Mouse (Mus musculus) thymus, adult 2 months (tissue): Measurements from ENCODE around the gene Dhps. TPM values are rescaled to one million over a fixed set of nuclear protein-coding genes. Genes with fewer than 3 reads are reported as not detected.

Experiments used
- DNase-seq: peaks from one replicate; pipeline ENCODE4 v3.0.0; 2021
- H3K27ac ChIP-seq: fragments of 200-500 bp; 2 replicates; pipeline ENCODE4 v1.5.1; 2012; ENCODE audit warnings: low read length, control low read depth; ENCODE audit not compliant: control insufficient read depth, insufficient read depth
- H3K27me3 ChIP-seq: fragments of 200-500 bp; 2 replicates; pipeline ENCODE4 v1.6.1; 2012; ENCODE audit warnings: mild to moderate bottlenecking, low read length, moderate library complexity, mixed read lengths; ENCODE audit not compliant: control insufficient read depth, insufficient read depth
- H3K36me3 ChIP-seq: fragments of 200-500 bp; 2 replicates; pipeline ENCODE4 v1.6.1; 2012; ENCODE audit warnings: mild to moderate bottlenecking, low read length, moderate library complexity; ENCODE audit not compliant: control insufficient read depth, insufficient read depth
- H3K4me1 ChIP-seq: fragments of 200-500 bp; replicated peaks from 2 replicates; pipeline ENCODE4 v1.6.1; 2012; ENCODE audit warnings: low read length; ENCODE audit not compliant: control insufficient read depth, insufficient read depth
- H3K4me3 ChIP-seq: fragments of 200-500 bp; 2 replicates; pipeline ENCODE4 v1.5.1; 2012; ENCODE audit warnings: mild to moderate bottlenecking, low read length, control low read depth, moderate library complexity; ENCODE audit not compliant: control insufficient read depth, insufficient read depth
- CTCF ChIP-seq: fragments of 200-500 bp; IDR thresholded peaks from 2 replicates; pipeline ENCODE4 v1.5.1; 2012; ENCODE audit warnings: mild to moderate bottlenecking, control low read depth, low read length, moderate library complexity, borderline replicate concordance; ENCODE audit not compliant: control insufficient read depth, poor library complexity, insufficient read depth; ENCODE audit errors: extremely low read depth
- POLR2A ChIP-seq: fragments of 200-500 bp; IDR thresholded peaks from 2 replicates; pipeline ENCODE4 v1.6.1; 2012; ENCODE audit warnings: mild to moderate bottlenecking, low read length, control low read depth, moderate library complexity; ENCODE audit not compliant: control insufficient read depth, poor library complexity, insufficient read depth; ENCODE audit errors: extremely low read depth
- WGBS: fragments of 180-500 bp; shearing (Covaris S2); methylation state at CpG from one replicate; pipeline ENCODE4 v1.1.7; 2018; 5-methylcytosine and 5-hydroxymethylcytosine counted together
- polyA plus RNA-seq: library from polyadenylated mRNA; depleted of rRNA; stranded (reverse); fragments of >200 nt; gene quantifications from 2 replicates; pipeline ENCODE4 v1.2.3, GENCODE M21; 2012

Dhps gene
- polyA plus RNA-seq, 1 experiment, result 105 TPM

- 94% methylated on average over 14 of the region's 14 CpGs for WGBS
- no peaks in the 10 kb centered on the region for H3K27me3 ChIP-seq
- no peak for DNase-seq
- TF ChIP-seq CTCF, result no peak
- TF ChIP-seq POLR2A, result no peak
- no peak overlapping the region for H3K27ac ChIP-seq
- H3K36me3 ChIP-seq, result peaks cover 29% of the 10 kb centered on the region
- no peak overlapping the region for H3K4me3 ChIP-seq
- peaks cover 21% of the 10 kb centered on the region for H3K4me1 ChIP-seq
Observed at GRCm38 (mm10) chr8:85029271-85029670, 42.3 kb upstream of the Dhps start.

- H3K27ac ChIP-seq, result no peak overlapping the region
- TF ChIP-seq CTCF (no peak), POLR2A (no peak)
- 93% methylated on average over 4 of the region's 4 CpGs for WGBS
Observed at GRCm38 (mm10) chr8:85032622-85033311, 38.8 kb upstream of the Dhps start.

GRCm38 (mm10) chr8:85033867-85034266, 37.7 kb upstream of the Dhps start:
- WGBS, result 91% methylated on average over 1 of the region's 1 CpGs
- Histone ChIP-seq H3K4me1 (peaks cover 8% of the 10 kb centered on the region), H3K4me3 (no peak overlapping the region), H3K36me3 (peaks cover 29% of the 10 kb centered on the region), H3K27me3 (no peaks in the 10 kb centered on the region), H3K27ac (no peak overlapping the region)
- DNase-seq, result no peak
- TF ChIP-seq CTCF (no peak), POLR2A (no peak)

More at GRCm38 (mm10) chr8:85032622-85033311, 38.8 kb upstream of the Dhps start:
- Histone ChIP-seq H3K4me3 (no peak overlapping the region), H3K4me1 (peaks cover 14% of the 10 kb centered on the region), H3K36me3 (peaks cover 29% of the 10 kb centered on the region), H3K27me3 (no peaks in the 10 kb centered on the region)
- no peak for DNase-seq

- TF ChIP-seq CTCF, result no peak
- TF ChIP-seq POLR2A, result no peak
- Histone ChIP-seq H3K4me3 (no peak overlapping the region; the same call in 1 of the 2 replicates), H3K27me3 (no peaks in the 10 kb centered on the region), H3K36me3 (peaks cover 25% of the 10 kb centered on the region), H3K27ac (no peak overlapping the region), H3K4me1 (peaks cover 8% of the 10 kb centered on the region)
- WGBS, result 2% methylated on average over 13 of the region's 13 CpGs
- peak; percentile 78 for DNase-seq
Observed at GRCm38 (mm10) chr8:85034764-85035163, 36.8 kb upstream of the Dhps start.

GRCm38 (mm10) chr8:85035165-85035727, 36.3 kb upstream of the Dhps start:
- Histone ChIP-seq H3K27me3 (no peaks in the 10 kb centered on the region), H3K4me3 (peak overlapping the region; percentile 83; the same call in 1 of the 2 replicates), H3K4me1 (peaks cover 8% of the 10 kb centered on the region), H3K36me3 (peaks cover 20% of the 10 kb centered on the region), H3K27ac (no peak overlapping the region; the same call in 1 of the 2 replicates)
- DNase-seq, result no peak
- 4% methylated on average over 12 of the region's 12 CpGs for WGBS
- TF ChIP-seq POLR2A, result no peak
- TF ChIP-seq CTCF, result no peak

- H3K4me1 ChIP-seq, result peaks cover 8% of the 10 kb centered on the region
- TF ChIP-seq POLR2A (no peak), CTCF (no peak)
- H3K36me3 ChIP-seq, result peaks cover 20% of the 10 kb centered on the region
- no peaks in the 10 kb centered on the region for H3K27me3 ChIP-seq
- H3K27ac ChIP-seq, result peak overlapping the region; percentile 90
- peak overlapping the region; percentile 83 for H3K4me3 ChIP-seq
- DNase-seq, result peak; percentile 35
- WGBS, result 0% methylated on average over 15 of the region's 15 CpGs
Observed at GRCm38 (mm10) chr8:85035728-85036310, 35.7 kb upstream of the Dhps start.
